ENCODE assay signal across 8 mouse cellular contexts in genomic region chr10:80999362-81000196, GRCm38 (mm10). TPM values are rescaled to one million over a fixed set of nuclear protein-coding genes. Genes with fewer than 3 reads are reported as not detected.
A peak's percentile ranks its signal among the peaks of the same experiment; 100 is the strongest.
DNase-seq lines count a peak whose midpoint lies in the region; ATAC-seq lines count a peak whose summit lies in the region.

No protein-coding gene starts in this region.

- no peak overlapping the region; the same call in 1 of the 2 replicates for H3K27ac ChIP-seq in hindbrain, embryonic 11.5 days (ENCODE audit: low read depth, low read length)
- H3K27ac ChIP-seq in lung, embryonic 16.5 days (ENCODE audit: low read length), result no peak overlapping the region

- ATAC-seq in frontal cortex, adult (ENCODE audit: low TSS enrichment), result peak; percentile 53
- peak; percentile 72 for ATAC-seq in hindbrain, embryonic 11.5 days (ENCODE audit: low FRiP score)
- peak; percentile 73 for ATAC-seq in lung, embryonic 16.5 days (ENCODE audit: low read depth)

- H3K27me3 ChIP-seq in hindbrain, embryonic 11.5 days (ENCODE audit: control insufficient read depth, insufficient read depth, low read length), result peaks cover 3% of the 10 kb centered on the region; the same call in 1 of the 2 replicates
- H3K27me3 ChIP-seq in lung, embryonic 16.5 days (ENCODE audit: control insufficient read depth, insufficient read depth, low read depth, low read length), result peaks cover 15% of the 10 kb centered on the region

- H3K4me2 ChIP-seq in hindbrain, embryonic 11.5 days (replicated peaks; ENCODE audit: low read depth, low read length), result no peak overlapping the region
- H3K4me2 ChIP-seq in lung, embryonic 16.5 days (ENCODE audit: low read depth, low read length), result 0 out of 2 replicates have a peak overlapping the region, but pooled peaks have one; percentile 10

- no peak overlapping the region for H3K4me3 ChIP-seq in hindbrain, embryonic 11.5 days (ENCODE audit: low read depth, low read length)
- H3K4me3 ChIP-seq in lung, embryonic 16.5 days (ENCODE audit: low read length), result no peak overlapping the region

- H3K9me3 ChIP-seq in hindbrain, embryonic 11.5 days (ENCODE audit: control insufficient read depth, low read length), result no peaks in the 10 kb centered on the region
- H3K9me3 ChIP-seq in lung, embryonic 16.5 days (ENCODE audit: control insufficient read depth, low read length), result no peaks in the 10 kb centered on the region

- H3K36me3 ChIP-seq in hindbrain, embryonic 11.5 days (ENCODE audit: control insufficient read depth, insufficient read depth, low read length), result no peaks in the 10 kb centered on the region
- no peaks in the 10 kb centered on the region for H3K36me3 ChIP-seq in lung, embryonic 16.5 days (ENCODE audit: control insufficient read depth, insufficient read depth, low read length)

- H3K4me1 ChIP-seq in hindbrain, embryonic 11.5 days (replicated peaks; ENCODE audit: control insufficient read depth, insufficient read depth, low read length), result no peaks in the 10 kb centered on the region; the same call in none of the 2 replicates
- H3K4me1 ChIP-seq in lung, embryonic 16.5 days (replicated peaks; ENCODE audit: control insufficient read depth, insufficient read depth, low read length), result peaks cover 2% of the 10 kb centered on the region

- WGBS in hindbrain, embryonic 11.5 days, result 37% methylated on average over 37 of the region's 37 CpGs
- 25% methylated on average over 37 of the region's 37 CpGs for WGBS in lung, embryonic 16.5 days

- peak; percentile 96 for DNase-seq in MN1 (ENCODE audit: low spot score)
- DNase-seq in cerebellum, adult 8-10 months, result peak; percentile 89
- DNase-seq in hindbrain, embryonic 11.5 days (ENCODE audit: low spot score), result peak; percentile 95
- DNase-seq in layer of hippocampus, adult 9-11 months, result peak; percentile 90
- peak; percentile 73 for DNase-seq in ovary, postnatal 10 days (ENCODE audit: low spot score)
- peak; percentile 87 for DNase-seq in thymus, postnatal 0 days (ENCODE audit: low spot score)

- H3K9ac ChIP-seq in hindbrain, embryonic 11.5 days (ENCODE audit: low read depth, low read length), result no peak overlapping the region
- no peak overlapping the region for H3K9ac ChIP-seq in lung, embryonic 16.5 days (ENCODE audit: low read length)

RNA-seq across cellular contexts. Expression of gene Gng7, which starts 15.2 kb away (rescaled TPM):
- 6.6 and 7.2 TPM in 2 replicates for polyA plus RNA-seq in hindbrain, embryonic 11.5 days (2014; fragmentation: Nextera tagmentation; extraction: Ambion mirVana)
- 5.1 and 5.7 TPM in 2 replicates for polyA plus RNA-seq in lung, embryonic 16.5 days (2015; fragmentation: Nextera tagmentation; extraction: Ambion mirVana)
- polyA plus RNA-seq in thymus, postnatal 0 days (2015; fragmentation: Nextera tagmentation; extraction: Ambion mirVana), result 1.5 and 1.8 TPM in 2 replicates

RNA-seq across cellular contexts. Expression of gene Diras1, which starts 25.9 kb away (rescaled TPM):
- polyA plus RNA-seq in hindbrain, embryonic 11.5 days (2014; fragmentation: Nextera tagmentation; extraction: Ambion mirVana), result 3.4 and 5.8 TPM in 2 replicates
- polyA plus RNA-seq in lung, embryonic 16.5 days (2015; fragmentation: Nextera tagmentation; extraction: Ambion mirVana), result 0.11 and 0.72 TPM in 2 replicates
- 0.04 TPM in 1 of 2 replicates, not detected in the other for polyA plus RNA-seq in thymus, postnatal 0 days (2015; fragmentation: Nextera tagmentation; extraction: Ambion mirVana)

RNA-seq across cellular contexts. Expression of gene Slc39a3, which starts 37.6 kb away (rescaled TPM):
- polyA plus RNA-seq in hindbrain, embryonic 11.5 days (2014; fragmentation: Nextera tagmentation; extraction: Ambion mirVana), result 9.2 and 11.0 TPM in 2 replicates
- 19.4 and 20.8 TPM in 2 replicates for polyA plus RNA-seq in lung, embryonic 16.5 days (2015; fragmentation: Nextera tagmentation; extraction: Ambion mirVana)
- polyA plus RNA-seq in thymus, postnatal 0 days (2015; fragmentation: Nextera tagmentation; extraction: Ambion mirVana), result 16.0 and 16.8 TPM in 2 replicates
